Mouse (Mus musculus) spleen, adult 12 weeks (tissue): ENCODE results near the gene Otud1.

Source experiments
- DNase-seq: peaks from one replicate; pipeline ENCODE4 v3.0.0; 2022; ENCODE audit warnings: low spot score

Gene Otud1

GRCm38 (mm10) chr2:19657158-19657874 lies at the start of gene Otud1:
Otud1 (plus strand) TSS chr2:19657752.
- DNase-seq: peak; percentile 92

GRCm38 (mm10) chr2:19607852-19608251 lies 49.7 kb upstream of the Otud1 start:
- no peak for DNase-seq

GRCm38 (mm10) chr2:19608410-19609073 lies 49.0 kb upstream of the Otud1 start:
- no peak for DNase-seq

GRCm38 (mm10) chr2:19622041-19622440 lies 35.5 kb upstream of the Otud1 start:
- DNase-seq: no peak

- no peak for DNase-seq
These were observed 30.5 kb upstream of the Otud1 start for GRCm38 (mm10) chr2:19627044-19627443.

- no peak for DNase-seq
These were observed 29.5 kb upstream of the Otud1 start for GRCm38 (mm10) chr2:19627920-19628608.

- no peak for DNase-seq
These were observed 27.0 kb upstream of the Otud1 start for GRCm38 (mm10) chr2:19630544-19630943.

GRCm38 (mm10) chr2:19633406-19633920 lies 24.1 kb upstream of the Otud1 start:
- DNase-seq: no peak

GRCm38 (mm10) chr2:19645182-19645581 lies 12.4 kb upstream of the Otud1 start:
- no peak for DNase-seq

GRCm38 (mm10) chr2:19646144-19646543 lies 11.4 kb upstream of the Otud1 start:
- DNase-seq: no peak

- DNase-seq: no peak
These were observed 10.6 kb upstream of the Otud1 start for GRCm38 (mm10) chr2:19646910-19647309.

GRCm38 (mm10) chr2:19656436-19656835 lies 1.1 kb upstream of the Otud1 start:
- DNase-seq: no peak

- DNase-seq: peak; percentile 49
These were observed 483 bp downstream of the Otud1 start for GRCm38 (mm10) chr2:19657881-19658589.

- peak; percentile 21 for DNase-seq
These were observed 1.3 kb downstream of the Otud1 start for GRCm38 (mm10) chr2:19658661-19659384.

- DNase-seq: no peak
These were observed 3.3 kb downstream of the Otud1 start for GRCm38 (mm10) chr2:19660875-19661274.

GRCm38 (mm10) chr2:19663146-19663848 lies 5.7 kb downstream of the Otud1 start:
- no peak for DNase-seq

GRCm38 (mm10) chr2:19664147-19664546 lies 6.6 kb downstream of the Otud1 start:
- DNase-seq: no peak

GRCm38 (mm10) chr2:19664555-19665475 lies 7.3 kb downstream of the Otud1 start:
- no peak for DNase-seq

GRCm38 (mm10) chr2:19665841-19666240 lies 8.3 kb downstream of the Otud1 start:
- DNase-seq: no peak
